Mouse (Mus musculus) thymus, adult 2 months (tissue): ENCODE measurements at regions not wholly inside any gene's neighbourhood (a gene's known extent, or its start where the extent isn't known, plus 50 kb on each side); places are given as distances from the start of the nearest gene placed in this dataset.

Experiments used
- DNase-seq: peaks from one replicate; pipeline ENCODE4 v3.0.0; 2021
- H3K27ac ChIP-seq: fragments of 200-500 bp; 2 replicates; pipeline ENCODE4 v1.5.1; 2012; ENCODE audit warnings: low read length, control low read depth; ENCODE audit not compliant: control insufficient read depth, insufficient read depth
- H3K27me3 ChIP-seq: fragments of 200-500 bp; 2 replicates; pipeline ENCODE4 v1.6.1; 2012; ENCODE audit warnings: mild to moderate bottlenecking, low read length, moderate library complexity, mixed read lengths; ENCODE audit not compliant: control insufficient read depth, insufficient read depth
- H3K36me3 ChIP-seq: fragments of 200-500 bp; 2 replicates; pipeline ENCODE4 v1.6.1; 2012; ENCODE audit warnings: mild to moderate bottlenecking, low read length, moderate library complexity; ENCODE audit not compliant: control insufficient read depth, insufficient read depth
- H3K4me1 ChIP-seq: fragments of 200-500 bp; replicated peaks from 2 replicates; pipeline ENCODE4 v1.6.1; 2012; ENCODE audit warnings: low read length; ENCODE audit not compliant: control insufficient read depth, insufficient read depth
- H3K4me3 ChIP-seq: fragments of 200-500 bp; 2 replicates; pipeline ENCODE4 v1.5.1; 2012; ENCODE audit warnings: mild to moderate bottlenecking, low read length, control low read depth, moderate library complexity; ENCODE audit not compliant: control insufficient read depth, insufficient read depth
- CTCF ChIP-seq: fragments of 200-500 bp; IDR thresholded peaks from 2 replicates; pipeline ENCODE4 v1.5.1; 2012; ENCODE audit warnings: mild to moderate bottlenecking, control low read depth, low read length, moderate library complexity, borderline replicate concordance; ENCODE audit not compliant: control insufficient read depth, poor library complexity, insufficient read depth; ENCODE audit errors: extremely low read depth
- POLR2A ChIP-seq: fragments of 200-500 bp; IDR thresholded peaks from 2 replicates; pipeline ENCODE4 v1.6.1; 2012; ENCODE audit warnings: mild to moderate bottlenecking, low read length, control low read depth, moderate library complexity; ENCODE audit not compliant: control insufficient read depth, poor library complexity, insufficient read depth; ENCODE audit errors: extremely low read depth
- WGBS: fragments of 180-500 bp; shearing (Covaris S2); methylation state at CpG from one replicate; pipeline ENCODE4 v1.1.7; 2018; 5-methylcytosine and 5-hydroxymethylcytosine counted together

GRCm38 (mm10) chr1:89268806-89269205 lies 185.8 kb upstream of the Agap1 start:
- no peak for TF ChIP-seq POLR2A
- DNase-seq = no peak
- Histone ChIP-seq H3K4me3 (no peak overlapping the region), H3K27me3 (no peaks in the 10 kb centered on the region), H3K4me1 (no peaks in the 10 kb centered on the region), H3K27ac (no peak overlapping the region), H3K36me3 (no peaks in the 10 kb centered on the region)
- WGBS = 50% methylated on average over 2 of the region's 2 CpGs

GRCm38 (mm10) chr1:89271743-89272142 lies 182.9 kb upstream of the Agap1 start:
- WGBS = 65% methylated on average over 8 of the region's 8 CpGs
- TF ChIP-seq POLR2A = no peak
- no peak for TF ChIP-seq CTCF
- H3K27ac ChIP-seq = no peak overlapping the region

GRCm38 (mm10) chr1:89273021-89273420 lies 181.6 kb upstream of the Agap1 start:
- H3K4me3 ChIP-seq = no peak overlapping the region
- H3K4me1 ChIP-seq = no peaks in the 10 kb centered on the region
- no peak for DNase-seq
- no peaks in the 10 kb centered on the region for H3K27me3 ChIP-seq
- TF ChIP-seq POLR2A = no peak
- no peak for TF ChIP-seq CTCF
- no peaks in the 10 kb centered on the region for H3K36me3 ChIP-seq
- WGBS = 85% methylated on average over 10 of the region's 10 CpGs
- no peak overlapping the region for H3K27ac ChIP-seq

More at GRCm38 (mm10) chr1:89271743-89272142, 182.9 kb upstream of the Agap1 start:
- Histone ChIP-seq H3K4me3 (no peak overlapping the region), H3K36me3 (no peaks in the 10 kb centered on the region), H3K4me1 (no peaks in the 10 kb centered on the region), H3K27me3 (no peaks in the 10 kb centered on the region)
- DNase-seq = no peak

GRCm38 (mm10) chr1:89273786-89274362 lies 180.7 kb upstream of the Agap1 start:
- no peaks in the 10 kb centered on the region for H3K4me1 ChIP-seq
- TF ChIP-seq CTCF (no peak), POLR2A (no peak)
- H3K4me3 ChIP-seq = no peak overlapping the region
- 92% methylated on average over 10 of the region's 10 CpGs for WGBS
- DNase-seq = no peak
- no peak overlapping the region for H3K27ac ChIP-seq
- no peaks in the 10 kb centered on the region for H3K36me3 ChIP-seq
- H3K27me3 ChIP-seq = no peaks in the 10 kb centered on the region

- H3K27ac ChIP-seq = no peak overlapping the region
- 48% methylated on average over 5 of the region's 5 CpGs for WGBS
- TF ChIP-seq POLR2A = no peak
- no peak for TF ChIP-seq CTCF
These were observed 175.2 kb upstream of the Agap1 start for GRCm38 (mm10) chr1:89279382-89279781.

GRCm38 (mm10) chr1:89281107-89281655 lies 173.4 kb upstream of the Agap1 start:
- Histone ChIP-seq H3K4me3 (no peak overlapping the region), H3K27me3 (no peaks in the 10 kb centered on the region), H3K27ac (no peak overlapping the region), H3K4me1 (no peaks in the 10 kb centered on the region), H3K36me3 (no peaks in the 10 kb centered on the region)
- TF ChIP-seq CTCF = no peak
- TF ChIP-seq POLR2A = no peak
- DNase-seq = no peak
- 93% methylated on average over 1 of the region's 1 CpGs for WGBS

More at GRCm38 (mm10) chr1:89279382-89279781, 175.2 kb upstream of the Agap1 start:
- H3K4me3 ChIP-seq = no peak overlapping the region
- H3K4me1 ChIP-seq = no peaks in the 10 kb centered on the region
- H3K27me3 ChIP-seq = no peaks in the 10 kb centered on the region
- DNase-seq = no peak
- no peaks in the 10 kb centered on the region for H3K36me3 ChIP-seq

- H3K27ac ChIP-seq = no peak overlapping the region
- 89% methylated on average over 4 of the region's 4 CpGs for WGBS
- DNase-seq = no peak
- H3K36me3 ChIP-seq = no peaks in the 10 kb centered on the region
- no peaks in the 10 kb centered on the region for H3K27me3 ChIP-seq
- no peaks in the 10 kb centered on the region for H3K4me1 ChIP-seq
- H3K4me3 ChIP-seq = no peak overlapping the region
- TF ChIP-seq CTCF (no peak), POLR2A (no peak)
These were observed 169.6 kb upstream of the Agap1 start for GRCm38 (mm10) chr1:89285041-89285440.
